Mouse (Mus musculus): ENCODE results near the gene Tasp1. TPM values are rescaled to one million over a fixed set of nuclear protein-coding genes. Genes with fewer than 3 reads are reported as not detected.
"Not testable (repeated sequence)": the region's sequence is repeated elsewhere in the genome, so short reads cannot be mapped to it uniquely, and the experiment has no call there.

Tasp1 gene
- polyA plus RNA-seq, 1 experiment from 2014 or later, result 15.1 TPM

- Histone ChIP-seq H3K9me3 (ENCODE audit: control insufficient read depth, low read length) (no peaks in the 10 kb centered on the region), H3K4me2 (ENCODE audit: low read depth) (no peak overlapping the region), H3K4me3 (ENCODE audit: low read depth, low read length) (no peak overlapping the region), H3K36me3 (ENCODE audit: control insufficient read depth, insufficient read depth, low read length) (0 out of 2 replicates have a peak, but pooled peaks cover 2% of the 10 kb centered on the region), H3K4me1 (ENCODE audit: control insufficient read depth, insufficient read depth, low read length) (no peaks in the 10 kb centered on the region), H3K27ac (ENCODE audit: low read depth, low read length) (no peak overlapping the region), H3K9ac (ENCODE audit: low read length) (no peak overlapping the region), H3K27me3 (ENCODE audit: control insufficient read depth, insufficient read depth, low read length) (no peaks in the 10 kb centered on the region)
- 70% methylated on average over 4 of the region's 4 CpGs for WGBS
- DNase-seq (ENCODE audit: low spot score) (no peak), ATAC-seq (ENCODE audit: insufficient read depth, low FRiP score, low TSS enrichment) (no peak)
Measured at GRCm38 (mm10) chr2:140024937-140025336, 41.7 kb downstream of the Tasp1 start.

- H3K27me3 ChIP-seq (ENCODE audit: control insufficient read depth, insufficient read depth, low read length), result no peaks in the 10 kb centered on the region
- ATAC-seq (ENCODE audit: insufficient read depth, low FRiP score, low TSS enrichment), result no peak
- no peak overlapping the region for H3K27ac ChIP-seq (ENCODE audit: low read depth, low read length)
- no peaks in the 10 kb centered on the region for H3K4me1 ChIP-seq (ENCODE audit: control insufficient read depth, insufficient read depth, low read length)
- H3K36me3 ChIP-seq (ENCODE audit: control insufficient read depth, insufficient read depth, low read length), result no peaks in the 10 kb centered on the region
- no peak overlapping the region for H3K4me2 ChIP-seq (ENCODE audit: low read depth)
- H3K9ac ChIP-seq (ENCODE audit: low read length), result no peak overlapping the region
- DNase-seq (ENCODE audit: low spot score), result no peak
- no peaks in the 10 kb centered on the region for H3K9me3 ChIP-seq (ENCODE audit: control insufficient read depth, low read length)
- WGBS, result 90% methylated on average over 3 of the region's 3 CpGs
- no peak overlapping the region for H3K4me3 ChIP-seq (ENCODE audit: low read depth, low read length)
Measured at GRCm38 (mm10) chr2:140007406-140007805, 59.2 kb downstream of the Tasp1 start.

DNA sequence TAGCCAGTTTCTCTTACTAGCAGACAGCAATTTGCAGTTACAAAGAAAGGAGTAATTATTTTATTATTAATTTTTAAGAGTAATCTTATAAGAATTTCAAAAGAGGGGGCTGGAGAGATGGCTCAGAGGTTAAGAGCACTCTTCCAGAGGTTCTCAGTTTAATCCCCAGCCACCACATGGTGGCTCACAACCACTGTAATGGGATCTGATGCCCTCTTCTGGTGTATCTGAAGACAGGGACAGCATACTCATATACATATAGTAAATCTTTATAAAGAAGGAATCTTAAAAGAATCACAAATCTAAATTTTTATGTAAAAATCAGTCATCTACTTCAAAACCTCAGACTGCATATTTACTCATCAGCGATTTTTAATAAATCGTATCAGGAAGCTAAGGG is 68.4 kb downstream of the Tasp1 start:
- no peaks in the 10 kb centered on the region for H3K9me3 ChIP-seq (ENCODE audit: control insufficient read depth, low read length)
- no peak overlapping the region for H3K9ac ChIP-seq (ENCODE audit: low read length)
- H3K4me1 ChIP-seq (ENCODE audit: control insufficient read depth, insufficient read depth, low read length), result no peaks in the 10 kb centered on the region
- H3K27ac ChIP-seq (ENCODE audit: low read depth, low read length), result no peak overlapping the region
- WGBS, result 96% methylated on average over 2 of the region's 2 CpGs
- no peaks in the 10 kb centered on the region for H3K36me3 ChIP-seq (ENCODE audit: control insufficient read depth, insufficient read depth, low read length)
- H3K4me2 ChIP-seq (ENCODE audit: low read depth), result no peak overlapping the region
- H3K27me3 ChIP-seq (ENCODE audit: control insufficient read depth, insufficient read depth, low read length), result no peaks in the 10 kb centered on the region
- no peak overlapping the region for H3K4me3 ChIP-seq (ENCODE audit: low read depth, low read length)
- ATAC-seq (ENCODE audit: insufficient read depth, low FRiP score, low TSS enrichment) (no peak), DNase-seq (ENCODE audit: low spot score) (no peak)

DNA sequence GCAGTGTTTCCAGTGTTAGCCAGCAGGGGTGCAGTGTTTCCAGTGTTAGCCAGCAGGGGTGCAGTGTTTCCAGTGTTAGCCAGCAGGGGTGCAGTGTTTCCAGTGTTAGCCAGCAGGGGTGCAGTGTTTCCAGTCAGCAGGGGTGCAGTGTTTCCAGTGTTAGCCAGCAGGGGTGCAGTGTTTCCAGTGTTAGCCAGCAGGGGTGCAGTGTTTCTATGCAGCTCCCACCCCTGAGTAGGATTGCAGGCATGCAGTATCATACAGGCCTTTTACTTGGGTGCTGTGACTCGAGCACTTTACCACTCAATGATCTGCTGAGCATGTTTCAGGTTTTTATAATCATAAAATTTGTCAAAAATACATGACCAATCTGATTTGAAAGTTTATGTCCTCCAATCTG is 76.7 kb downstream of the Tasp1 start:
- not testable (repeated sequence) for H3K9me3 ChIP-seq (ENCODE audit: control insufficient read depth, low read length); H3K4me1 ChIP-seq (ENCODE audit: control insufficient read depth, insufficient read depth, low read length); H3K4me3 ChIP-seq (ENCODE audit: low read depth, low read length); H3K4me2 ChIP-seq (ENCODE audit: low read depth); H3K27ac ChIP-seq (ENCODE audit: low read depth, low read length); H3K9ac ChIP-seq (ENCODE audit: low read length); H3K36me3 ChIP-seq (ENCODE audit: control insufficient read depth, insufficient read depth, low read length); DNase-seq (ENCODE audit: low spot score); ATAC-seq (ENCODE audit: insufficient read depth, low FRiP score, low TSS enrichment); H3K27me3 ChIP-seq (ENCODE audit: control insufficient read depth, insufficient read depth, low read length)
- WGBS, result 87% methylated on average over 1 of the region's 1 CpGs

DNA sequence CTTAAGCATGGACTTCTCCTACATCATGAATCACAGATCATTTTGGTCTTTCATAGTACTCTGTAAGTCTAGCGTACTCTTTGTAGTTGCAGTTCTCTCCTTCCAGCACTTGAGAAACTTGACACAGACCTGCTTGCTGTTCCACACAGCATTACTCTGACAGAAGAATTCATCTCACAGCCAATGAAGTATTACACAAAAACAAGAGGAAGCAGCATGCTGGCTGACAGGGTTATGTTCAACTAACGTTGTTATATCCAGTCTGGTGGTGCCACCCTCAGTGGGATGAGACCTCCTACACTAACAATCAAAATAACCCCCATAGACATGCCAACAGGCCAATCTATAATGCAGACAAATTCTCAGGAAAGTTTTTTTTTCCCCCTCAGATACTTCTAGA is 99.2 kb downstream of the Tasp1 start:
- no peaks in the 10 kb centered on the region for H3K4me1 ChIP-seq (ENCODE audit: control insufficient read depth, insufficient read depth, low read length)
- no peak overlapping the region for H3K4me3 ChIP-seq (ENCODE audit: low read depth, low read length)
- WGBS, result 76% methylated on average over 2 of the region's 2 CpGs
- no peak overlapping the region for H3K27ac ChIP-seq (ENCODE audit: low read depth, low read length)
- H3K9me3 ChIP-seq (ENCODE audit: control insufficient read depth, low read length), result no peaks in the 10 kb centered on the region
- H3K9ac ChIP-seq (ENCODE audit: low read length), result no peak overlapping the region
- H3K4me2 ChIP-seq (ENCODE audit: low read depth), result no peak overlapping the region
- DNase-seq (ENCODE audit: low spot score) (no peak), ATAC-seq (ENCODE audit: insufficient read depth, low FRiP score, low TSS enrichment) (no peak)
- H3K27me3 ChIP-seq (ENCODE audit: control insufficient read depth, insufficient read depth, low read length), result no peaks in the 10 kb centered on the region
- H3K36me3 ChIP-seq (ENCODE audit: control insufficient read depth, insufficient read depth, low read length), result no peaks in the 10 kb centered on the region

- Histone ChIP-seq H3K4me3 (ENCODE audit: low read depth, low read length) (no peak overlapping the region), H3K27ac (ENCODE audit: low read depth, low read length) (no peak overlapping the region), H3K36me3 (ENCODE audit: control insufficient read depth, insufficient read depth, low read length) (no peaks in the 10 kb centered on the region), H3K9me3 (ENCODE audit: control insufficient read depth, low read length) (no peaks in the 10 kb centered on the region), H3K9ac (ENCODE audit: low read length) (no peak overlapping the region), H3K4me2 (ENCODE audit: low read depth) (no peak overlapping the region), H3K27me3 (ENCODE audit: control insufficient read depth, insufficient read depth, low read length) (no peaks in the 10 kb centered on the region), H3K4me1 (ENCODE audit: control insufficient read depth, insufficient read depth, low read length) (no peaks in the 10 kb centered on the region)
- 59% methylated on average over 3 of the region's 3 CpGs for WGBS
- DNase-seq (ENCODE audit: low spot score), result peak; percentile 42
- ATAC-seq (ENCODE audit: insufficient read depth, low FRiP score, low TSS enrichment), result no peak
Measured at GRCm38 (mm10) chr2:139966288-139966687, 100.3 kb downstream of the Tasp1 start.

- H3K4me1 ChIP-seq (ENCODE audit: control insufficient read depth, insufficient read depth, low read length), result no peaks in the 10 kb centered on the region
- H3K4me2 ChIP-seq (ENCODE audit: low read depth), result no peak overlapping the region
- no peak for DNase-seq (ENCODE audit: low spot score)
- no peaks in the 10 kb centered on the region for H3K9me3 ChIP-seq (ENCODE audit: control insufficient read depth, low read length)
- no peaks in the 10 kb centered on the region for H3K36me3 ChIP-seq (ENCODE audit: control insufficient read depth, insufficient read depth, low read length)
- H3K27me3 ChIP-seq (ENCODE audit: control insufficient read depth, insufficient read depth, low read length), result no peaks in the 10 kb centered on the region
- no peak for ATAC-seq (ENCODE audit: insufficient read depth, low FRiP score, low TSS enrichment)
- no peak overlapping the region for H3K4me3 ChIP-seq (ENCODE audit: low read depth, low read length)
- H3K27ac ChIP-seq (ENCODE audit: low read depth, low read length), result no peak overlapping the region
- no peak overlapping the region for H3K9ac ChIP-seq (ENCODE audit: low read length)
- 67% methylated on average over 1 of the region's 1 CpGs for WGBS
Measured at GRCm38 (mm10) chr2:139948843-139949242, 117.8 kb downstream of the Tasp1 start.

DNA sequence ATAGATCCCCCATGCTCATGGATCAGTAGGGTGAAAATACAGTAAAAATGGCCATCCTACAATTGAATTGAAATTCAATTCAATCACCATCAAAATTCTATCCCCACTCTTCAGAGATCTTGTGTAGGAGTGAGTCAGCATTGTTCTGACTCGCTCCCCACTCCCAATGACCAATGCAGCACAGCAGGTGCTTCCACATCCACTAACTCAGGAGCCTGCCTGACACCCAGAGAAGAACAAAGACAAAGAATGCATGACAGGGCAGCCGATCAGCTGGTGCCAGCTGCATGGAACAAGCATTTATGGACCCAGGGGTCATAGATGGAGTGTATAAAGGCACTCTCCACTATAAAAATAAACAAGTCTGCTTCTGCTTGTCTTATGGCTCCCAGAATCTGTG is 129.0 kb downstream of the Tasp1 start:
- no peaks in the 10 kb centered on the region for H3K36me3 ChIP-seq (ENCODE audit: control insufficient read depth, insufficient read depth, low read length)
- no peaks in the 10 kb centered on the region for H3K27me3 ChIP-seq (ENCODE audit: control insufficient read depth, insufficient read depth, low read length)
- no peaks in the 10 kb centered on the region for H3K9me3 ChIP-seq (ENCODE audit: control insufficient read depth, low read length)
- H3K4me3 ChIP-seq (ENCODE audit: low read depth, low read length), result no peak overlapping the region
- no peak overlapping the region for H3K27ac ChIP-seq (ENCODE audit: low read depth, low read length)
- DNase-seq (ENCODE audit: low spot score) (no peak), ATAC-seq (ENCODE audit: insufficient read depth, low FRiP score, low TSS enrichment) (no peak)
- no peak overlapping the region for H3K4me2 ChIP-seq (ENCODE audit: low read depth)
- H3K9ac ChIP-seq (ENCODE audit: low read length), result no peak overlapping the region
- 40% methylated on average over 2 of the region's 2 CpGs for WGBS
- no peaks in the 10 kb centered on the region for H3K4me1 ChIP-seq (ENCODE audit: control insufficient read depth, insufficient read depth, low read length)

DNA sequence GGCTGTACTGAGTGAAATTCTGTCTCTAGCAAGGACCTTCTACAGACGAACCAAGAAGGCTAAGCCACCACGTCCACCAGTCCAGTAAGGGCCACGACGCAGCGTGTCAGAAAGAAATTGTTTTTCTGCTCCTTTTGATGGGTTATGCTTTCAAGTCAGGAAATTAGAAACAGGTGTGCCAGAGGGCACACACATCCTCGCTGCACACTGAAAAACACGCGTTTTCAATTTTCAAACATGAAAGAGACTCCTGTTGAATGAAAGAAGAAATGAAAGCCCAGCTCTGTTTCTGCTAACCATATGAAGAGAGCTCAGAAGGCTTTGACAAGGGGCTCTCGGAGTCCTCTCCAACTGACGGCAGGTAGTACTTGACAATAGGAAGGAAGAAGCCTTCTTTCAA is 132.0 kb downstream of the Tasp1 start:
- Histone ChIP-seq H3K27ac (ENCODE audit: low read depth, low read length) (no peak overlapping the region), H3K9ac (ENCODE audit: low read length) (no peak overlapping the region), H3K4me1 (ENCODE audit: control insufficient read depth, insufficient read depth, low read length) (no peaks in the 10 kb centered on the region), H3K36me3 (ENCODE audit: control insufficient read depth, insufficient read depth, low read length) (no peaks in the 10 kb centered on the region), H3K9me3 (ENCODE audit: control insufficient read depth, low read length) (no peaks in the 10 kb centered on the region), H3K4me2 (ENCODE audit: low read depth) (no peak overlapping the region), H3K27me3 (ENCODE audit: control insufficient read depth, insufficient read depth, low read length) (no peaks in the 10 kb centered on the region), H3K4me3 (ENCODE audit: low read depth, low read length) (no peak overlapping the region)
- ATAC-seq (ENCODE audit: insufficient read depth, low FRiP score, low TSS enrichment) (no peak), DNase-seq (ENCODE audit: low spot score) (peak; percentile 15)
- WGBS, result 62% methylated on average over 10 of the region's 10 CpGs
